Mouse (Mus musculus) liver, embryonic 16.5 days (tissue): Measurements from ENCODE around the gene Cnpy4. TPM values are rescaled to one million over a fixed set of nuclear protein-coding genes. Genes with fewer than 3 reads are reported as not detected.

Experiments
- ATAC-seq: fragments of 200-750 bp; cut with Nextera tagmentation; 2 replicates; pipeline ENCODE4 v1.8.0; 2017; ENCODE audit warnings: low read depth, mild to moderate bottlenecking, moderate number of reproducible peaks, moderate library complexity
- H3K27ac ChIP-seq: fragments of 300-500 bp; sonication (generic); 2 replicates; pipeline ENCODE4 v1.5.1; 2014; ENCODE audit warnings: mild to moderate bottlenecking, low read length
- H3K27me3 ChIP-seq: fragments of 300-500 bp; sonication (generic); 2 replicates; pipeline ENCODE4 v1.6.1; 2014; ENCODE audit warnings: low read depth, low read length, mixed read lengths; ENCODE audit not compliant: control insufficient read depth, insufficient read depth
- H3K36me3 ChIP-seq: fragments of 300-500 bp; sonication (generic); 2 replicates; pipeline ENCODE4 v1.6.1; 2014; ENCODE audit warnings: mild to moderate bottlenecking; ENCODE audit not compliant: control insufficient read depth, insufficient read depth
- H3K4me1 ChIP-seq: fragments of 300-500 bp; sonication (generic); 2 replicates; pipeline ENCODE4 v1.6.1; 2014; ENCODE audit warnings: low read depth, low read length, mixed read lengths; ENCODE audit not compliant: control insufficient read depth
- H3K4me2 ChIP-seq: fragments of 300-500 bp; sonication (generic); 2 replicates; pipeline ENCODE4 v1.6.1; 2014; ENCODE audit warnings: low read depth, low read length, mixed read lengths
- H3K4me3 ChIP-seq: fragments of 300-500 bp; sonication (generic); 2 replicates; pipeline ENCODE4 v1.5.1; 2014; ENCODE audit warnings: low read depth, mild to moderate bottlenecking, low read length
- H3K9ac ChIP-seq: fragments of 300-500 bp; sonication (generic); 2 replicates; pipeline ENCODE4 v1.6.1; 2014; ENCODE audit warnings: low read depth, low read length
- H3K9me3 ChIP-seq: fragments of 300-500 bp; sonication (generic); replicated peaks from 2 replicates; pipeline ENCODE4 v1.6.1; 2016; ENCODE audit warnings: low read length; ENCODE audit not compliant: control insufficient read depth
- WGBS: fragments of 180-500 bp; shearing (Covaris S2); extraction: QIAGEN DNeasy Blood & Tissue Kit; methylation state at CpG from one replicate; pipeline ENCODE4 v1.1.7; 2014; ENCODE audit not compliant: insufficient replicate concordance; 5-methylcytosine and 5-hydroxymethylcytosine counted together
- polyA plus RNA-seq: library from polyadenylated mRNA; unstranded; fragments of >200 nt; fragmentation: Nextera tagmentation; extraction: Ambion mirVana; gene quantifications from 2 replicates; pipeline ENCODE4 v1.2.1, GENCODE M21; 2015

The Cnpy4 gene
- polyA plus RNA-seq, 1 experiment from 2014 or later, result 12.0 TPM

GRCm38 (mm10) chr5:138225700-138226099 lies 38.4 kb downstream of the Cnpy4 start, which contains the start of gene Nxpe5:
Nxpe5 (plus strand) TSS chr5:138225898.
- H3K4me3 ChIP-seq, result no peak within 1 kb of the TSS
- 48% methylated on average over 2 of the region's 2 CpGs for WGBS

GRCm38 (mm10) chr5:138226491-138226890 lies 39.2 kb downstream of the Cnpy4 start:
- Histone ChIP-seq H3K27ac (no peak overlapping the region), H3K36me3 (no peaks in the 10 kb centered on the region), H3K9ac (no peak overlapping the region), H3K4me2 (no peak overlapping the region), H3K9me3 (no peaks in the 10 kb centered on the region), H3K4me3 (no peak overlapping the region), H3K27me3 (no peaks in the 10 kb centered on the region), H3K4me1 (peaks cover 2% of the 10 kb centered on the region; the same call in 1 of the 2 replicates)
- no peak for ATAC-seq
- WGBS, result 35% methylated on average over 4 of the region's 4 CpGs

More at GRCm38 (mm10) chr5:138225700-138226099, 38.4 kb downstream of the Cnpy4 start, which contains the start of gene Nxpe5:
- Histone ChIP-seq H3K27me3 (no peaks in the 10 kb centered on the region), H3K4me1 (peaks cover 2% of the 10 kb centered on the region; the same call in 1 of the 2 replicates), H3K9ac (no peak within 1 kb of the TSS), H3K9me3 (no peaks in the 10 kb centered on the region), H3K36me3 (no peaks in the 10 kb centered on the region), H3K27ac (no peak within 1 kb of the TSS), H3K4me2 (no peak within 1 kb of the TSS)
- ATAC-seq, result no peak

GRCm38 (mm10) chr5:138227367-138227766 lies 40.1 kb downstream of the Cnpy4 start:
- no peak overlapping the region for H3K4me2 ChIP-seq
- no peaks in the 10 kb centered on the region for H3K9me3 ChIP-seq
- no peaks in the 10 kb centered on the region for H3K27me3 ChIP-seq
- no peak overlapping the region for H3K9ac ChIP-seq
- H3K27ac ChIP-seq, result no peak overlapping the region
- ATAC-seq, result no peak
- H3K4me1 ChIP-seq, result peaks cover under 1% of the 10 kb centered on the region; the same call in 1 of the 2 replicates
- H3K4me3 ChIP-seq, result no peak overlapping the region
- 12% methylated on average over 2 of the region's 2 CpGs for WGBS
- H3K36me3 ChIP-seq, result no peaks in the 10 kb centered on the region

GRCm38 (mm10) chr5:138228026-138228425 lies 40.7 kb downstream of the Cnpy4 start:
- WGBS, result 23% methylated on average over 3 of the region's 3 CpGs
- Histone ChIP-seq H3K9ac (no peak overlapping the region), H3K4me2 (no peak overlapping the region), H3K4me3 (no peak overlapping the region), H3K27ac (no peak overlapping the region), H3K4me1 (no peaks in the 10 kb centered on the region), H3K27me3 (no peaks in the 10 kb centered on the region), H3K9me3 (no peaks in the 10 kb centered on the region), H3K36me3 (no peaks in the 10 kb centered on the region)
- ATAC-seq, result no peak

GRCm38 (mm10) chr5:138229511-138229910 lies 42.2 kb downstream of the Cnpy4 start:
- no peaks in the 10 kb centered on the region for H3K9me3 ChIP-seq
- no peak overlapping the region for H3K27ac ChIP-seq
- no peak overlapping the region for H3K4me2 ChIP-seq
- no peaks in the 10 kb centered on the region for H3K4me1 ChIP-seq
- WGBS, result 77% methylated on average over 3 of the region's 3 CpGs
- ATAC-seq, result no peak
- no peaks in the 10 kb centered on the region for H3K36me3 ChIP-seq
- H3K9ac ChIP-seq, result no peak overlapping the region
- H3K4me3 ChIP-seq, result no peak overlapping the region
- no peaks in the 10 kb centered on the region for H3K27me3 ChIP-seq

DNA sequence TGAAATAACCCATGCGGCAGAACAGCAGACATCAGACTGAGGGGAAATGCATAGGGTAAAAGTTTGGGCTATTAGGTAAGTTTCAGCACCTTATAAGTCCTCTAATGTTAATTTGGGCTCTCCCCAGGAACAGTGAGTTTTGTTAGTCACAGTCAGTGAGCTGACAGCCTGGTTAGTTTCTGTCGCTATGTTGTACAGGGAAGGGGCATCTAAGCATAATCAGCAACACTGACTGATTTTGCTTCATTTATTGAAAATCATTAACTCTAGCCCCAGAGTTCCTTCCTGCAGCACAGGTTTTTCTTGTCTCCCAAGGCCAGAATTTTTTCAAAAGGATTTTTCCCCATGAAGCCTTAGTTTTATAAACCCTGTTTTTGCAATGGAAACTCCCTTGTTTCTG lies 46.5 kb downstream of the Cnpy4 start:
- no peak overlapping the region for H3K4me2 ChIP-seq
- ATAC-seq, result no peak
- H3K9ac ChIP-seq, result no peak overlapping the region
- no peak overlapping the region for H3K27ac ChIP-seq
- no peaks in the 10 kb centered on the region for H3K36me3 ChIP-seq
- H3K9me3 ChIP-seq, result no peaks in the 10 kb centered on the region
- 71% methylated on average over 2 of the region's 2 CpGs for WGBS
- no peaks in the 10 kb centered on the region for H3K4me1 ChIP-seq
- no peak overlapping the region for H3K4me3 ChIP-seq
- no peaks in the 10 kb centered on the region for H3K27me3 ChIP-seq

- Histone ChIP-seq H3K4me1 (no peaks in the 10 kb centered on the region), H3K27me3 (no peaks in the 10 kb centered on the region), H3K4me2 (no peak overlapping the region), H3K9ac (no peak overlapping the region), H3K9me3 (no peaks in the 10 kb centered on the region), H3K27ac (no peak overlapping the region), H3K36me3 (no peaks in the 10 kb centered on the region), H3K4me3 (no peak overlapping the region)
- peak; percentile 53 for ATAC-seq
Observed at GRCm38 (mm10) chr5:138234224-138234623, 46.9 kb downstream of the Cnpy4 start.

DNA sequence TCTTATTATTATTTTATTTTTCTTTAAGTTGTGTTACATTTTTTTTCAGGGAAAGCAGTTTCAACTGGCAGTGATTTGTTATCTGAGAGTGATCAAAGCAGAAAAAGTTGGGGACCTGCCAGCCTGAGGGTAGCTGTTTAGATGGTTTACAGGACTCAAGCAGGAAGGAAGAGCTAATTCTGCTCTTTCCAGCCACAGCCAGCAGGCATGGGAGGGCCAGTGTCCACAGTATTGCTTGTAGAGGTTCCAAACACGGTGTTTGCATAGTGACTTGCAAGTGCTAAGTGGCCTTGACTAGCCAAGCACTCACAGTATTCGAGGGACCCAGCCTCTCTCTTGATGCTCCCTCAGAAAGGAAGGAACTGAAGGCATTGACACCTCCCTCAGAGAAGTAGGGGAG lies 54.2 kb downstream of the Cnpy4 start:
- Histone ChIP-seq H3K27ac (no peak overlapping the region), H3K4me2 (no peak overlapping the region), H3K4me3 (no peak overlapping the region), H3K36me3 (no peaks in the 10 kb centered on the region), H3K9me3 (no peaks in the 10 kb centered on the region), H3K27me3 (no peaks in the 10 kb centered on the region), H3K4me1 (no peaks in the 10 kb centered on the region), H3K9ac (no peak overlapping the region)
- no peak for ATAC-seq
- WGBS, result 11% methylated on average over 2 of the region's 2 CpGs
